Mouse (Mus musculus) stomach, postnatal 0 days (tissue): ENCODE data around the gene H2-Ab1. TPM values are rescaled to one million over a fixed set of nuclear protein-coding genes. Genes with fewer than 3 reads are reported as not detected.

ENCODE experiments used
- ATAC-seq: fragments of 200-750 bp; cut with Nextera tagmentation; 2 replicates; pipeline ENCODE4 v1.8.0; 2017; ENCODE audit not compliant: low FRiP score, low TSS enrichment
- DNase-seq: peaks from one replicate; pipeline ENCODE4 v3.0.0-alpha.2; 2016; ENCODE audit warnings: low spot score
- H3K27ac ChIP-seq: fragments of 300-500 bp; sonication (generic); replicated peaks from 2 replicates; pipeline ENCODE4 v1.5.1; 2014; ENCODE audit warnings: mild to moderate bottlenecking, control low read depth
- H3K27me3 ChIP-seq: fragments of 300-500 bp; sonication (generic); 2 replicates; pipeline ENCODE4 v1.6.1; 2014; ENCODE audit warnings: low read length; ENCODE audit not compliant: control insufficient read depth, insufficient read depth
- H3K36me3 ChIP-seq: fragments of 300-500 bp; sonication (generic); 2 replicates; pipeline ENCODE4 v1.6.1; 2014; ENCODE audit warnings: low read length, mixed read lengths; ENCODE audit not compliant: control insufficient read depth, insufficient read depth
- H3K4me1 ChIP-seq: fragments of 300-500 bp; sonication (generic); replicated peaks from 2 replicates; pipeline ENCODE4 v1.6.1; 2014; ENCODE audit warnings: antibody characterized with exemption; ENCODE audit not compliant: control insufficient read depth, insufficient read depth
- H3K4me2 ChIP-seq: fragments of 300-500 bp; sonication (generic); replicated peaks from 2 replicates; pipeline ENCODE4 v1.6.1; 2014; ENCODE audit warnings: low read depth, mild to moderate bottlenecking, control low read depth, moderate library complexity
- H3K4me3 ChIP-seq: fragments of 300-500 bp; sonication (generic); 2 replicates; pipeline ENCODE4 v1.5.1; 2014; ENCODE audit warnings: low read depth, low read length, control low read depth
- H3K9ac ChIP-seq: fragments of 300-500 bp; sonication (generic); 2 replicates; pipeline ENCODE4 v1.6.1; 2014; ENCODE audit warnings: mild to moderate bottlenecking, low read length, control low read depth, mixed read lengths
- H3K9me3 ChIP-seq: fragments of 300-500 bp; sonication (generic); 2 replicates; pipeline ENCODE4 v1.6.1; 2016; ENCODE audit warnings: low read length; ENCODE audit not compliant: control insufficient read depth
- CTCF ChIP-seq: IDR thresholded peaks from 2 replicates; pipeline ENCODE4 v1.5.1; 2016; ENCODE audit warnings: antibody characterized with exemption, low read depth, mild to moderate bottlenecking, moderate library complexity
- EP300 ChIP-seq: optimal IDR thresholded peaks from 2 replicates; pipeline ENCODE3; 2016; ENCODE audit warnings: antibody characterized with exemption
- WGBS: fragments of 180-500 bp; shearing (Covaris S2); extraction: QIAGEN DNeasy Blood & Tissue Kit; methylation state at CpG from one replicate; pipeline ENCODE4 v1.1.7; 2014; 5-methylcytosine and 5-hydroxymethylcytosine counted together
- polyA plus RNA-seq: library from polyadenylated mRNA; unstranded; fragments of >200 nt; fragmentation: Nextera tagmentation; extraction: Ambion mirVana; gene quantifications from 2 replicates; pipeline ENCODE4 v1.2.1, GENCODE M21; 2015

The H2-Ab1 gene
- polyA plus RNA-seq, 1 experiment from 2014 or later, result 20.1 TPM

GRCm38 (mm10) chr17:34260551-34260950 lies 3.1 kb downstream of the H2-Ab1 start:
- H3K9ac ChIP-seq, result no peak overlapping the region
- DNase-seq, result peak; percentile 18
- H3K4me2 ChIP-seq, result no peak overlapping the region
- no peaks in the 10 kb centered on the region for H3K36me3 ChIP-seq
- TF ChIP-seq EP300 (no peak), CTCF (no peak)
- H3K27me3 ChIP-seq, result peaks cover 3% of the 10 kb centered on the region; the same call in 1 of the 2 replicates
- no peak overlapping the region for H3K27ac ChIP-seq
- no peak for ATAC-seq
- peaks cover 3% of the 10 kb centered on the region; the same call in 1 of the 2 replicates for H3K4me1 ChIP-seq
- WGBS, result 27% methylated on average over 5 of the region's 5 CpGs
- H3K4me3 ChIP-seq, result no peak overlapping the region
- H3K9me3 ChIP-seq, result no peaks in the 10 kb centered on the region

GRCm38 (mm10) chr17:34261502-34261901 lies 4.0 kb downstream of the H2-Ab1 start:
- H3K36me3 ChIP-seq, result no peaks in the 10 kb centered on the region
- H3K27ac ChIP-seq, result peak overlapping the region; percentile 67; the same call in 1 of the 2 replicates
- H3K9ac ChIP-seq, result no peak overlapping the region
- no peaks in the 10 kb centered on the region for H3K9me3 ChIP-seq
- WGBS, result 21% methylated on average over 4 of the region's 4 CpGs
- H3K27me3 ChIP-seq, result peaks cover 3% of the 10 kb centered on the region; the same call in 1 of the 2 replicates
- ATAC-seq (peak; percentile 45), DNase-seq (peak; percentile 54)
- H3K4me2 ChIP-seq, result no peak overlapping the region
- no peak for TF ChIP-seq EP300
- TF ChIP-seq CTCF, result no peak
- H3K4me1 ChIP-seq, result peaks cover 3% of the 10 kb centered on the region; the same call in 1 of the 2 replicates
- no peak overlapping the region for H3K4me3 ChIP-seq

GRCm38 (mm10) chr17:34263068-34263467 lies 5.6 kb downstream of the H2-Ab1 start:
- peak; percentile 84 for ATAC-seq
- H3K27me3 ChIP-seq, result peaks cover 3% of the 10 kb centered on the region; the same call in 1 of the 2 replicates
- peak; percentile 71 for DNase-seq

GRCm38 (mm10) chr17:34263811-34264371 lies 6.4 kb downstream of the H2-Ab1 start:
- H3K36me3 ChIP-seq, result no peaks in the 10 kb centered on the region
- 8% methylated on average over 14 of the region's 14 CpGs for WGBS
- H3K4me1 ChIP-seq, result peaks cover 3% of the 10 kb centered on the region; the same call in 1 of the 2 replicates
- ATAC-seq (no peak), DNase-seq (no peak)
- no peak overlapping the region for H3K27ac ChIP-seq
- peaks cover 3% of the 10 kb centered on the region; the same call in 1 of the 2 replicates for H3K27me3 ChIP-seq
- no peak overlapping the region for H3K9ac ChIP-seq
- TF ChIP-seq CTCF, result peak; percentile 39
- TF ChIP-seq EP300, result no peak
- peak overlapping the region; percentile 53 for H3K4me3 ChIP-seq
- peak overlapping the region; percentile 85 for H3K4me2 ChIP-seq
- H3K9me3 ChIP-seq, result no peaks in the 10 kb centered on the region

More at GRCm38 (mm10) chr17:34263068-34263467, 5.6 kb downstream of the H2-Ab1 start:
- peak overlapping the region; percentile 69 for H3K4me2 ChIP-seq
- no peak overlapping the region for H3K27ac ChIP-seq
- TF ChIP-seq CTCF (no peak), EP300 (no peak)
- H3K4me3 ChIP-seq, result peak overlapping the region; percentile 43
- no peaks in the 10 kb centered on the region for H3K36me3 ChIP-seq
- H3K4me1 ChIP-seq, result peaks cover 3% of the 10 kb centered on the region; the same call in 1 of the 2 replicates
- 2% methylated on average over 8 of the region's 8 CpGs for WGBS
- no peaks in the 10 kb centered on the region for H3K9me3 ChIP-seq
- H3K9ac ChIP-seq, result no peak overlapping the region

- Histone ChIP-seq H3K9me3 (no peaks in the 10 kb centered on the region), H3K9ac (peak overlapping the region; percentile 60), H3K27ac (no peak overlapping the region), H3K4me3 (peak overlapping the region; percentile 53), H3K27me3 (peaks cover 3% of the 10 kb centered on the region; the same call in 1 of the 2 replicates), H3K4me2 (peak overlapping the region; percentile 85), H3K4me1 (peaks cover 3% of the 10 kb centered on the region; the same call in 1 of the 2 replicates), H3K36me3 (no peaks in the 10 kb centered on the region)
- DNase-seq (peak; percentile 27), ATAC-seq (peak; percentile 30; the same call in 1 of the 2 replicates)
- TF ChIP-seq EP300 (no peak), CTCF (no peak; the same call in 1 of the 2 replicates)
- 1% methylated on average over 88 of the region's 93 CpGs for WGBS
Observed at GRCm38 (mm10) chr17:34264452-34265351, 7.2 kb downstream of the H2-Ab1 start.
